Mouse (Mus musculus): ENCODE data around the gene Ntrk3.

DNA sequence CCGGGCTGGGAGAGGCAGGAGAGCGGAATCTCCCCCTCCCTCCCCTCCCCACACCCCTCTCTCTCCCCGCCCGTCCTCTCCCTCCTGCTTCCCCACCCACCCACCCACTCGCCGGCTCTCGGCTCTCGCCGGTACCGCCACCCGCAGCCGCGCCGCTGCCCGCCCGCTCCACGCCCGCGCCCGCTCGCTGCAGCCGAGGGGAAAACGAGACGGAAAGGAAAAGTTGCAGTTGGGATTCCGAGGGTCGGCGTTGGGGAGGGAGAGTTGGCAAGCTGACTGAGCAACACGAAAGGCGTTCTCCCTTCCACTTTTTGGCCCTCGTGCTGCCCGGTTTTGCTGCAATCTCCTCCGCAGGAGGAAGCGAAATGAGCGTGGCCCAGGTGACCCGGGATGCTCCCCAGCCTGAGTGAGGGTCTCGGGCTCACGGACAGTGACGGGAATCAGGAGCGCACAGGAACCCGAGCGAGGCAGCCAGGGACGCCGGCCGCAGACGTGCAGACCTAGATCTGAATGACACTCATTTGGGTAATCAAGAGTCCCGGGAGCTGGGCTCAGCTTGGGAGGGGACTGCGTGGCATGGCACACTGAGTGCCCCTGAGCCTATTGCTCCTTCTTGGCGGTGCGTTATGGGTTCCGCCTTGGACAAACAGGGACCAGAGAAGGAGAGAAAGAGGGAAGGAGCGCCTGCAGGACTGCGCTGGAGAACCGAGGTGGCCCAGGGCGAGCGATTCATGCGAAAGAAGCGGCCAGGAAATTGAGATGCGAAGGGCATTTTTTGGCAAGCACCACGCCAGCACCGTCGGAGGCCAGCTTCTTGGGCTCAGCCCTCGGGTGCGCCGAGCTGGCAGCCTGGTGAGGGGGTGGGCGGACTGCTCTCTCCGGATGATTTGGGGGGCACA is 159.1 kb downstream of the Ntrk3 start:
- TF ChIP-seq POLR2A (IDR thresholded peaks at IDR 0.05; ENCODE audit: low read depth, low read length) (no peak), CTCF (conservative IDR thresholded peaks at IDR 0.05; ENCODE audit: insufficient read depth, insufficient read length, low read depth, low read length) (no peak)
